Mouse (Mus musculus) hindbrain, embryonic 13.5 days (tissue): ENCODE data around the gene Gm48552. TPM values are rescaled to one million over a fixed set of nuclear protein-coding genes. Genes with fewer than 3 reads are reported as not detected.

Source experiments
- ATAC-seq: fragments of 200-750 bp; cut with Nextera tagmentation; 2 replicates; pipeline ENCODE4 v1.8.0; 2017; ENCODE audit warnings: moderate TSS enrichment; ENCODE audit not compliant: low FRiP score
- H3K27ac ChIP-seq: fragments of 300-500 bp; sonication (generic); 2 replicates; pipeline ENCODE4 v1.5.1; 2015; ENCODE audit warnings: inconsistent platforms, mild to moderate bottlenecking, moderate library complexity
- H3K27me3 ChIP-seq: fragments of 300-500 bp; sonication (generic); 2 replicates; pipeline ENCODE4 v1.6.1; 2015; ENCODE audit warnings: mild to moderate bottlenecking, inconsistent platforms
- H3K36me3 ChIP-seq: fragments of 300-500 bp; sonication (generic); 2 replicates; pipeline ENCODE4 v1.6.1; 2015; ENCODE audit warnings: mild to moderate bottlenecking, inconsistent platforms
- H3K4me1 ChIP-seq: fragments of 300-500 bp; sonication (generic); replicated peaks from 2 replicates; pipeline ENCODE4 v1.6.1; 2015; ENCODE audit warnings: inconsistent platforms
- H3K4me2 ChIP-seq: fragments of 300-500 bp; sonication (generic); 2 replicates; pipeline ENCODE4 v1.6.1; 2015; ENCODE audit warnings: inconsistent platforms, mild to moderate bottlenecking, moderate library complexity
- H3K4me3 ChIP-seq: fragments of 300-500 bp; sonication (generic); 2 replicates; pipeline ENCODE4 v1.5.1; 2015; ENCODE audit warnings: mild to moderate bottlenecking, inconsistent platforms
- H3K9ac ChIP-seq: fragments of 300-500 bp; sonication (generic); 2 replicates; pipeline ENCODE4 v1.6.1; 2015; ENCODE audit warnings: mild to moderate bottlenecking, inconsistent platforms
- H3K9me3 ChIP-seq: fragments of 300-500 bp; sonication (generic); 2 replicates; pipeline ENCODE4 v1.6.1; 2016; ENCODE audit warnings: inconsistent platforms
- WGBS: fragments of 180-500 bp; shearing (Covaris S2); methylation state at CpG from one replicate; pipeline ENCODE4 v1.1.7; 2015; 5-methylcytosine and 5-hydroxymethylcytosine counted together
- polyA plus RNA-seq: library from polyadenylated mRNA; unstranded; fragments of >200 nt; fragmentation: Nextera tagmentation; extraction: Ambion mirVana; gene quantifications from 2 replicates; pipeline ENCODE4 v1.2.1, GENCODE M21; 2015

Gm48552 gene
- polyA plus RNA-seq, 1 experiment from 2014 or later: 2.0 TPM

DNA sequence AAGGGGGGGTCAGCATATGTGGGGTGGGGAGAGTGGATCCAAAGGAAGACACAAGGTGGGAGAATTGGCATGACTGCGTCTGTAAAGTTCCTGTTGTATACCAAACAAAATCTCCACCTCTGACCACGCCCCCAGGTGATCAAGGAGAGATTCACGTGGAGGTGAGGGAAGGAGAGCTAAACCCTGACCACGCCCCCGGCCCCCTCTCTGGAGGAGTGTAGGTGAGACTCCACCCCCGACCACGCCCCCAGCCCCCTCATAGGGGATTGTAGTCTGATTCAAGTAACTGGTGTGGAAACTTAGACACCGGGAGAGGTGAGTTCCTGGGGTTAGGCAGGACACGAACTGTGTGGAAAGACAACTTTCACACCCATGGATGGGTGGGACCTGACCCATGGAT, 15.3 kb downstream of the Gm48552 start:
- Histone ChIP-seq H3K27ac (peak overlapping the region; percentile 13; the same call in 1 of the 2 replicates), H3K4me1 (peaks cover 85% of the 10 kb centered on the region), H3K9me3 (no peaks in the 10 kb centered on the region), H3K36me3 (peaks cover 66% of the 10 kb centered on the region), H3K27me3 (peaks cover 44% of the 10 kb centered on the region), H3K9ac (no peak overlapping the region), H3K4me3 (no peak overlapping the region), H3K4me2 (no peak overlapping the region)
- 17% methylated on average over 9 of the region's 9 CpGs for whole genome bisulfite sequencing
- ATAC-seq: no peak

- peaks cover 47% of the 10 kb centered on the region for H3K27me3 ChIP-seq
- H3K27ac ChIP-seq: no peak overlapping the region
- H3K4me1 ChIP-seq: peaks cover 86% of the 10 kb centered on the region
- H3K4me2 ChIP-seq: no peak overlapping the region
- no peaks in the 10 kb centered on the region for H3K9me3 ChIP-seq
- ATAC-seq: no peak
- H3K4me3 ChIP-seq: no peak overlapping the region
- H3K36me3 ChIP-seq: peaks cover 59% of the 10 kb centered on the region
- WGBS: 56% methylated on average over 18 of the region's 18 CpGs
- 0 out of 2 replicates have a peak overlapping the region, but pooled peaks have one; percentile 43 for H3K9ac ChIP-seq
Measured at GRCm38 (mm10) chr10:81404720-81405119, 15.9 kb downstream of the Gm48552 start.

DNA sequence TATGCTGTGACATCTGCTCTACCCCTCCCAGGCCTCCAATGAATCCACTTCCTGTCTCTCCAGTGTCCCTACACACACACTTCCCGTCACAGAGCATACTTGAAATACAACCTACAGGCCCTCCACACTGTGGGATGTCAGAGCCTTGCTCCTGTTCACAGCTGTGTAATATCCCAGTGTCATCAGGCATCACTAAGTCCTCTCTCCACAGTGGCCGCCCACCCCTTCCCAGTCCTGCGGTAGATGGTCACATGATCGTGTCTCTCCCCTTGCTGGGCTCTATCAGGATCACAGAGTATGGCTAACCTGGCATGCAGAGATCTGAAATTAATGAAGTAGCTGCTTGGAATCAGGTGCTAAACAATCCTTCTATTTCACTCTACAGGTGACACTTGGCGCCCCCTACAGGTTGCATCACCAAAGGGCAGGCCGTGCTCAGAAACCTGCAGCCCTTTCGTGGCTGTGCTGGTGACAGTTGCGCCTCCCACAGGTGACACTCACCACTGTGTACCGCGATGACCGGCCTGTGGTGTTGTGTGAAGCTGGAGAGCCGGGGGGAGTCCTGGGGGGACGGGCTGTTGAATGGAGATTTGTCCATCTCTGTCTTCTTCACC, 16.9 kb downstream of the Gm48552 start:
- H3K4me3 ChIP-seq: no peak overlapping the region
- ATAC-seq: no peak
- WGBS: 39% methylated on average over 13 of the region's 13 CpGs
- peaks cover 47% of the 10 kb centered on the region for H3K27me3 ChIP-seq
- peaks cover 50% of the 10 kb centered on the region for H3K36me3 ChIP-seq
- H3K4me1 ChIP-seq: peaks cover 86% of the 10 kb centered on the region
- no peak overlapping the region for H3K9ac ChIP-seq
- H3K4me2 ChIP-seq: no peak overlapping the region
- H3K9me3 ChIP-seq: no peaks in the 10 kb centered on the region
- H3K27ac ChIP-seq: no peak overlapping the region

GRCm38 (mm10) chr10:81406504-81407440, 18.0 kb downstream of the Gm48552 start:
- Histone ChIP-seq H3K9ac (peak overlapping the region; percentile 53; the same call in 1 of the 2 replicates), H3K27ac (peak overlapping the region; percentile 35; the same call in 1 of the 2 replicates), H3K4me1 (peaks cover 86% of the 10 kb centered on the region), H3K36me3 (peaks cover 47% of the 10 kb centered on the region), H3K4me3 (peak overlapping the region; percentile 25), H3K4me2 (peak overlapping the region; percentile 45), H3K9me3 (no peaks in the 10 kb centered on the region), H3K27me3 (peaks cover 47% of the 10 kb centered on the region)
- WGBS: 24% methylated on average over 24 of the region's 24 CpGs
- ATAC-seq: no peak

- peak overlapping the region; percentile 35; the same call in 1 of the 2 replicates for H3K27ac ChIP-seq
- peaks cover 47% of the 10 kb centered on the region for H3K27me3 ChIP-seq
- 20% methylated on average over 31 of the region's 31 CpGs for WGBS
- ATAC-seq: no peak
- no peaks in the 10 kb centered on the region for H3K9me3 ChIP-seq
- H3K9ac ChIP-seq: peak overlapping the region; percentile 53; the same call in 1 of the 2 replicates
- peak overlapping the region; percentile 45 for H3K4me2 ChIP-seq
- H3K36me3 ChIP-seq: peaks cover 54% of the 10 kb centered on the region
- peak overlapping the region; percentile 25 for H3K4me3 ChIP-seq
- H3K4me1 ChIP-seq: peaks cover 86% of the 10 kb centered on the region
Measured at GRCm38 (mm10) chr10:81407539-81408423, 19.0 kb downstream of the Gm48552 start.

- WGBS: 45% methylated on average over 13 of the region's 13 CpGs
- H3K4me2 ChIP-seq: no peak overlapping the region
- H3K4me3 ChIP-seq: no peak overlapping the region
- ATAC-seq: no peak
- H3K4me1 ChIP-seq: peaks cover 85% of the 10 kb centered on the region
- H3K9me3 ChIP-seq: no peaks in the 10 kb centered on the region
- no peak overlapping the region for H3K9ac ChIP-seq
- H3K36me3 ChIP-seq: peaks cover 52% of the 10 kb centered on the region
- H3K27ac ChIP-seq: peak overlapping the region; percentile 9; the same call in 1 of the 2 replicates
- H3K27me3 ChIP-seq: peaks cover 47% of the 10 kb centered on the region
Measured at GRCm38 (mm10) chr10:81408424-81408729, 19.6 kb downstream of the Gm48552 start.

- H3K4me1 ChIP-seq: peaks cover 86% of the 10 kb centered on the region
Measured at GRCm38 (mm10) chr10:81408871-81409291, 20.1 kb downstream of the Gm48552 start.

GRCm38 (mm10) chr10:81409330-81409729, 20.5 kb downstream of the Gm48552 start:
- 0 out of 2 replicates have a peak overlapping the region, but pooled peaks have one; percentile 4 for H3K4me2 ChIP-seq
- WGBS: 13% methylated on average over 8 of the region's 8 CpGs
- H3K27ac ChIP-seq: no peak overlapping the region
- H3K4me1 ChIP-seq: peaks cover 88% of the 10 kb centered on the region
- peaks cover 50% of the 10 kb centered on the region for H3K36me3 ChIP-seq
- H3K9me3 ChIP-seq: no peaks in the 10 kb centered on the region
- no peak overlapping the region for H3K9ac ChIP-seq
- no peak overlapping the region for H3K4me3 ChIP-seq
- no peak for ATAC-seq
- H3K27me3 ChIP-seq: peaks cover 47% of the 10 kb centered on the region

More at GRCm38 (mm10) chr10:81408871-81409291, 20.1 kb downstream of the Gm48552 start:
- Histone ChIP-seq H3K4me3 (no peak overlapping the region), H3K9me3 (no peaks in the 10 kb centered on the region), H3K4me2 (no peak overlapping the region), H3K27me3 (peaks cover 47% of the 10 kb centered on the region), H3K36me3 (peaks cover 50% of the 10 kb centered on the region), H3K27ac (peak overlapping the region; percentile 9; the same call in 1 of the 2 replicates), H3K9ac (no peak overlapping the region)
- no peak for ATAC-seq
- WGBS: 14% methylated on average over 9 of the region's 9 CpGs

DNA sequence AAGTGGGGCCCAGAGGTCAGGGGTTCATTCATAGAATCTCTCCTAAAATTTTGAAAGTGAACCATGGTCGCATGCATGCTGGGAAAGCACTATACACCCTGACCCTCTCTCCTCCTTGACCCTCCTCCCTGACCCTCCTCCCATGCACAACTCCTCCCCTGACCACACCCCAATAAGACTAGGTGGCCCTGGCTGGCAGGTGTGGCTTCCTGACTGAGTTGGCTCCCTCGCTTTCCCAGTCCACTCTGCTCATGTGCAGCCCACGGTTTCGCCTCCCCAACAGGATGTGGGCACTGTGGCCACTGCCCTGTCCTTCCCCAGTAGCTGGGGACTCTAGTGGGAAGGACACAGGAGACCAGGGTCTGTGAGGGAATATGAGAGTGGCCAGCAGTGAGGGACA, 21.5 kb downstream of the Gm48552 start:
- H3K27ac ChIP-seq: peak overlapping the region; percentile 77
- H3K4me3 ChIP-seq: no peak overlapping the region
- H3K36me3 ChIP-seq: peaks cover 42% of the 10 kb centered on the region
- peaks cover 40% of the 10 kb centered on the region for H3K27me3 ChIP-seq
- no peak overlapping the region for H3K4me2 ChIP-seq
- H3K4me1 ChIP-seq: peaks cover 94% of the 10 kb centered on the region
- no peak overlapping the region; the same call in 1 of the 2 replicates for H3K9ac ChIP-seq
- H3K9me3 ChIP-seq: no peaks in the 10 kb centered on the region
- ATAC-seq: no peak
- WGBS: 72% methylated on average over 4 of the region's 4 CpGs

GRCm38 (mm10) chr10:81410981-81411380, 22.2 kb downstream of the Gm48552 start:
- ATAC-seq: no peak
- Histone ChIP-seq H3K27ac (peak overlapping the region; percentile 77), H3K4me1 (peaks cover 99% of the 10 kb centered on the region), H3K4me2 (no peak overlapping the region), H3K9me3 (no peaks in the 10 kb centered on the region), H3K36me3 (peaks cover 36% of the 10 kb centered on the region), H3K9ac (no peak overlapping the region), H3K4me3 (no peak overlapping the region), H3K27me3 (peaks cover 34% of the 10 kb centered on the region)
- 74% methylated on average over 9 of the region's 9 CpGs for WGBS

GRCm38 (mm10) chr10:81411471-81412400, 22.9 kb downstream of the Gm48552 start:
- ATAC-seq: 0 out of 2 replicates have a peak, but pooled peaks have one; percentile 4
- 55% methylated on average over 18 of the region's 18 CpGs for WGBS
- peaks cover 26% of the 10 kb centered on the region for H3K27me3 ChIP-seq
- H3K4me2 ChIP-seq: peak overlapping the region; percentile 13; the same call in 1 of the 2 replicates
- peaks cover 28% of the 10 kb centered on the region for H3K36me3 ChIP-seq
- peak overlapping the region; percentile 10; the same call in 1 of the 2 replicates for H3K9ac ChIP-seq
- peak overlapping the region; percentile 77 for H3K27ac ChIP-seq
- H3K4me3 ChIP-seq: no peak overlapping the region
- H3K4me1 ChIP-seq: peaks cover 99% of the 10 kb centered on the region
- no peaks in the 10 kb centered on the region for H3K9me3 ChIP-seq
